Mouse (Mus musculus) fibroblast of lung, adult 2 months (primary cell): ENCODE results near the gene Sri.
"Not testable (repeated sequence)": the region's sequence is repeated elsewhere in the genome, so short reads cannot be mapped to it uniquely, and the experiment has no call there.

ENCODE experiments used
- DNase-seq: peaks from one replicate; pipeline ENCODE4 v3.0.0-alpha.2; 2011; ENCODE audit warnings: low read depth

Gene Sri

DNA sequence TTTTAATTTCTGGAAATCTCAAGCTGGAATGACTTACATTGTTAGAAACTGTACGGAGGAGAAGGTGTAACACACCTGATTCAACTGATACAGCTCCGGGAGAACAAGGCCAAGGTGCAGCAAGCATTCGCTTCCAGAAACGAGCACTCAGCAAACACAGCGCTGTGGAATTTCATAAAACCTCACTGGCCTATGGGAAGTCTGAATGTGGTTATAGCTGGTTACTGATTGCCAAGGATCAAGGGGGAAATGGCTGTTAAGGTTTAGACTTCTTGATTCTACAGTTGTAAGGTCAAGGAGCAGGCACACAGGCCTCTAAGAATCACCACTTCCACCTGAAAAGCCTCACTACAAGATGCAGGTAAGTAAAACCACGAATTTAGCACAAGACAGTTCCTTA lies at the start of gene Sri:
Gene Sri (plus strand): TSS at position 224 of the 400 bp plus-strand sequence.
- DNase-seq = no peak

DNA sequence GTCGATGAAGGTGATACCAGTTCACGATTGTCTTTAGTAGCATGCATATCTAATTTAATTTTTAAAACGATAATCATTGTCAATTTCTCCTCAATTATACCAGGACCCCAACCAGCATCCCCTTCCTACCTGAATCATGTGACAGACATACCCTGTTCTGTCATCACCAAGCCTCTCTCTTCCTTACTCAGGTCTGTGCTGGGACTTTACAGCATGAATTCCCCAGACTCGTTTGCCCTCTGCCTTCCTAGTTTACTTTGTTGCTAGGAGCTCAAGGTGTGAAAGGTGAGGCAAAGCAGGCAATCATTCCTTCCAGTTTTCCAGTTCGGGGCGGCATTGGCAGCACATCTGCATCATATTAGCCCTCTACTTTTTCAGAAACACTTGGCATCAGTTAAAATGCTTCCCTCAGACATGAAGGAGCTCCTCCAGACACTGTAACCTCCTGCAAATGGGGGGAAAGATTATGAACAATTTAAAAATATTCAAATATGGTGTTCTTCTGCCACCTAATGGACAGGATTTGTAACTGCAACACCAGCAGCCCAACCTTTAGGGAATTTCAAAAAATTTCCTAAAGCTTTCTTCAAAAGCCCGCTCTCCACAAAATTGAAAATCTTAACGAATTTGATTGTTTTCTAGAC lies 49.4 kb upstream of the Sri start:
- peak; percentile 4 for DNase-seq

DNA sequence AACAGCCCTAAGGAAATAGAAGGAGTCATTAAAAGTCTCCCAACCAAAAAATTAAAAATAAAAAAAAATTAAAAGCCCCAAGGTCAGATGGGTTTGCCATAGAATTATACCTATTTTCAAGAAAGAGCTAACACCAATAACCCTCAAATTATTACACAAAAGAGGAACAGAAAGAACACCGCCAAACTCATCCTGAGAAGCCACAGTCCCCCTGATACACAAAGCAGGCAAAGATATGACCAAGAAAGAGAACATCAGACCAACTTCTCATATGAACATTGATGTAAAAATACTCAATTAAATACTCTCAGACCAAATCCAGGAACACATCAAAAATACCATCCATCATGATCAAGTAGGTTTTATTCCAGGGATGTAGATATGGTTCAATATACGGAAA lies 48.8 kb upstream of the Sri start:
- no peak for DNase-seq

DNA sequence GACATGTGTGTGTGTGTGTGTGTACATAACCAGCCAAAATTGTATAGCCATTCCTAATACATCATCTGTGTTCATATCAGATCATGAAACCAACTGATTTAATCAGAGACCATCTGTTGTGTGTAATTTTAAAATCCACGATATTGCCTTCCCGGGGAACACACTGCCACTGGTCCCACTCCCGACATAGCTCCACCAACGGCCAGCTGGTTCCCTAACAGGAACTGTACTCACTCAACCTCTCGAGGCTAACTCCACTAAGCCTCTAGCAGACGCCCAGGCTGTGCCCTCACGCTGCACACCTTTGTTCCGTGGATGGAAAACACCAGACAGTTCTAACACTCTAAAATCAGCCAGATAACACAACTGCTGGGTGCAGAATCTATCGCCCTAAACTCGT lies 45.4 kb upstream of the Sri start:
- no peak for DNase-seq

- no peak for DNase-seq
Observed at GRCm38 (mm10) chr5:8002827-8003226, 43.1 kb upstream of the Sri start.

GRCm38 (mm10) chr5:8013276-8013675 lies 32.6 kb upstream of the Sri start:
- no peak for DNase-seq

GRCm38 (mm10) chr5:8034596-8034995 lies 11.3 kb upstream of the Sri start:
- not testable (repeated sequence) for DNase-seq

DNA sequence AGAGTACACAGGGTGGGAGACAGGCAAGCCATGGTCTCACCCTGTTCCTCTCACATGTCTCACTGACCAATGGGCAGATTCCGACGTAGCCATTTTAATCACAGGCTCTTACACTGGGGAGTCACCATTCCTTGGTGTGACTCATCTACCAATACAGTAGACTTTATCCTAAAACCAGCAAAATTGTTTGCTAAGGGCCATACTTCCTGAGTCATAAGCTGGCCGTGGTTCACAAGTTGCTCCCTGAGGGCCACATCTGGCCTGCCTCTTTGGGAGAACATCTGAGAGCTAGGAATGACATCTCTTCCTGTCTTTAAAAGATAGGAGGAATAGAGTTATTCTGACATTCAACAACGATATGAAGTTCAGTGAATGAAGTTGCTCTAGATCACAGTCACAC lies 7.9 kb downstream of the Sri start:
- no peak for DNase-seq

DNA sequence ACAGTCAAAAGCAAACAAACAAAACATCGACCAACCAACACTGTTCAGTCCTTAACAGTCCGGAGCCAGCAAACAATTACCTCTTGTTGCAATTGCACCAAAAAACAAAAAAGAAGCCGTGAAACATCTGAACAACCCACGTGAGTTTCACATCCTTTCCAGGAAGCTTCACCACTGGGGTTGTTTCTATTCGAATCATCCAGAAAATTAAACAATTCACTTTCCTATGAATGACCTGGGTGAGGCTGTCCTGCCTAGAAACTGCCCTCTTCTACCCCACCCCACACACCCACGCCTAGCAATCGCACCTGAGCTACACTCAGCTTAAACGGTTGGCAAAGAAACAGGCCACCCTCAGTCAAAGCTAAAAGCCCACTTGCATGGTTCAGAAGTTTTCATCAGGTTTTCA lies 9.8 kb downstream of the Sri start:
- no peak for DNase-seq

GRCm38 (mm10) chr5:8056141-8057017 lies 10.5 kb downstream of the Sri start:
- no peak for DNase-seq

GRCm38 (mm10) chr5:8057018-8057323 lies 11.1 kb downstream of the Sri start:
- no peak for DNase-seq

- no peak for DNase-seq
Observed at GRCm38 (mm10) chr5:8058056-8058455, 12.2 kb downstream of the Sri start.

DNA sequence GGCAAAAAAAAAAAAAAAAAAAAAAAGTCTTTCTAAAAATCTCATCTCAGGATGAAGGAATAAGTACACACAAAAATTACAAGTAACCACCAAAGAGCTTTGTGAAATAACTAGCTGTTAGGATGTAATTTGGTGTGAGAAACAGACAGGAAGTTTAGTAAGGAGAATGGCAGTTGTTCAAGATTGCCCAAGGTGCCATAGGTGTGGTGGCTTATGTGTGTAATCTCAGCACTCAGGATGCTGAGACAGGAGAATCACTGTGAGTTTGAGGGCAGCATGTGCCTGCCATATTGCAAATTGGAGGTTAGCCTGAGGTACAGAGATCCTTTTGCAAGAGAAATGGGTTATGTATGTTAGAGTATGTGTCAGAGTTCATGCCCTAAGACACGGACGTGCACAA lies 16.6 kb downstream of the Sri start:
- no peak for DNase-seq

DNA sequence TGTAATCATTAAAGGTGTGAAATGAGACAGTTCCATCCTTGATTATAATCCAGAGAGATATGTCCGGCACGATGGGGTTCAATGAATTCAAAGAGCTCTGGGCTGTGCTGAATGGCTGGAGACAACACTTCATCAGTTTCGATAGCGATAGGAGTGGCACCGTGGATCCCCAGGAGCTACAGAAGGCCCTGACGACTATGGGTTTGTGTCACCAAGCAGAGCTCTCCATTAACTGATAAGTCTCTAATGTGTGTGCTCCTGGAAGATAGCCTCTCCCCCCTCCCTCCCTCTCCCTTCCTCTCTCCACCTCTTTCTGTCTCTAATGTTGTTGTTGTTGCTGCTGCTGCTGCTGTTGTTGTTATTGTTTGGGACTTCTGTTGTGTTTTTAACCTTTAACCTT lies 17.3 kb downstream of the Sri start:
- DNase-seq = no peak

DNA sequence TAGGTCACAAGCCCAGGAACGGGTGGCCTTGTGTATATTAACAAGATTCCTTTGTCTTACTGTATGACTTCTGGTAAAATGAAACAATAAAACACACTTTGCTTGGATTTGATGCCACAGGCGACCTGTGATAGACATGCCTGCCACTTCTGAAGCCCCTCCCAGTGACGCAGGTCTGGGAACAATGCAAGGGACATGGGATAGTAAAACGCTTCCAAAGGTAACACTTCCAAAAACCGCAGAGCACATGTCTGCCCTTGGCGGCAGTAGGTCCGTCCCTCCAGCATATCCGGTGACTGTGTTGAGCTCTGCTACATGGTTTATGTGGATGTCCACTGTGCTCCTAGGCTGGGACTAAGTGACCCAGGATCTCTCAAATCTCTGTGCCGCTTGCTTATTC lies 27.5 kb downstream of the Sri start:
- DNase-seq = no peak

DNA sequence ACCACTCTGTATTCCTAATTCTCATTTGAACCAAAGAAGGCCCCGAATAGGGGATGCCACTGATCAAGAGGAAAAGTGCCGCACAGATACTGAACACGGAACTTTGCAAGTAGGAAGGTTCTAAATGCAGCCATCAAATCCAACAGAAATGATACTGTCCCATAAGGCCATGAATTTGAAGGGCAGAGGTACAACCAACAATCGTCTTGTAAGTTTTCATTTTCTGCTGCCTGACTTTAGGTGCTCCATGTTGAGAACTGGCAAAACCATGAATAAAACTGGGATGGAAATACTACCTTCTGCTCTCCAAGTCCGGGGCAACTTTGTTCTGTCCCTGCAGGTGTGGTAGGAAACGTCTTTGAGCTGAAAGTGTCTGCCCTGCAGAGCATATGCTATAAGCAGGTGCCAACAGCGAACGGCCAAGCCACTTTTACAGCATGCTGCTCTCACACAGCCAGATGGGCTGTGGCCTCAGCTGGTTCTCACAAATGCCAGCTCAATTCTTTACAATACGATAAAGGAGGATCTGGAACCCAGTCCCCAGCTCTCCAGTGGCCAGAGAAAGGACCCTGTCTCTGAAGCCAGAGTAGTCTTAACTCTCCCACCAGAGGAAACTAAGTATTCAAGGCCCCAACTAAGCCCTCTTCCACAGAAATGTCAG lies 28.2 kb downstream of the Sri start:
- DNase-seq = no peak

GRCm38 (mm10) chr5:8077481-8077880 lies 31.6 kb downstream of the Sri start:
- no peak for DNase-seq

DNA sequence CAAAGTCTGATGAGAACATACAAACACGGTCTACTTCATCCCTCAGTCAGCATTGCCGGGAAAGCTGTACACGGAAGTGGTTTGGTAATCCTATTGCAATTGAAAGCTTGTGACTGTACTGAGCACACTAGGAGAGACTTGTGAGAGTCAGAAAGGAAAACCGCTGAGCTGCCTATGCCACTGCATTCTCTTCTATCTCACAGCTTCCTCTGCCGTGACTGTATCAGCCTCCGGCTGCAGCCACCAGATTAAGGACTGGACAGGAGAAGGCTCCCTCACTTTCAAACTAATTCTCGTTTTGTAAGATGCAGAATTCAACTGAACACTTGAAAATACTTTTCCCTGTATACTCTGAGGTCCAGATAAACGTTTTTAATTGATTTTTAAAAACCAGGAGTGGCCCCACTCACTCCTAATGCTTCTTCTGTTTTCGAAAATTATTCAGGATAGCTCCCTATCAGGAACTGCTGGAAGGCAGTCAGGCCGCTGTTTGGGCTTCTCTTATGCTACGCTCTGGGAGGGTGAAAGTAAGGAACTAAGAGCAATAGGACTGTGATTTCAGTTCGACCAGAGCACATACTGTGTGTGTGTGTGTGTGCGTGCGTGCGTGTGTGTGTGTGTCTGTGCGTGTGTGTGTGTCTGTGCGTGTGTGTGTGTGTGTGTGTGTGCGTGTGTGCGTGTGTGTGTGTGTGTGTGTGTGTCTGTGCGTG lies 37.1 kb downstream of the Sri start:
- no peak for DNase-seq

GRCm38 (mm10) chr5:8085661-8086060 lies 39.8 kb downstream of the Sri start:
- DNase-seq = no peak

DNA sequence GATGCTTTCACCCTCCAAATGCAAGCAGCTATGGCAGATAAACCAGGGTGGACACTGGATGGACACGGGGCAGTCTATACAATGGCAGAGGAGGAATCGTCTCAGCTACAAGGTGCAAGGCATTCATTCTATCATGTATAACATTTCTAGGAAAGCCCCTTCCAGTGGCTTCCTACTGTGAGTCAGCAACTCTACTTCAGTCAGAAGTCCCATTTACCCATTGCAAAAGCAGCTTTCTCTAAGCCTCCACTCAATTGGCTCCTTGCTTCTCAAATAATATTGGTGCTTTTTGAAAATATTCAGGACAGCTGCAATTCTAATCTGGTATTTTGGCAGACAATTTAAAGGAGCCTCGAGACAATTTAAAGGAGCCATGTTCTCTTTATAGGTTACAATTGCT lies 42.3 kb downstream of the Sri start:
- no peak for DNase-seq

DNA sequence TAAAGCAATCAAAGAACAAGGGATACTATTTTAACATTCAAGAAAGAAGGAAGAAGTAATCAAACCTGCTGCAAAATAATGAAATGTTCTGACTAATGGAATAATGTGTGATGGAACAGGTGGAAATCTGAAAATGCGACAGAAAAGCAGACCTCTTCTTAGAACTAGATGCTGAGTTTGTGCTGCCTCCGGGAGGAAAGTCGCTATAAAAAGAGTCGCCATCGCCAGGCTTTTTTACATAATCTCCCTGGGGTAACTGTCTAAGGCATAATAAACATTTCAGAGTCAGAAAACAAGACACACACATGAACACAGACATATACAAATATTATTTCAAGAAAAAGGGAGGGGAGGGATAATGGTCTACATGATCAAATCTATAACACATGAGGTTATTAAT lies 49.0 kb downstream of the Sri start:
- DNase-seq = no peak

DNA sequence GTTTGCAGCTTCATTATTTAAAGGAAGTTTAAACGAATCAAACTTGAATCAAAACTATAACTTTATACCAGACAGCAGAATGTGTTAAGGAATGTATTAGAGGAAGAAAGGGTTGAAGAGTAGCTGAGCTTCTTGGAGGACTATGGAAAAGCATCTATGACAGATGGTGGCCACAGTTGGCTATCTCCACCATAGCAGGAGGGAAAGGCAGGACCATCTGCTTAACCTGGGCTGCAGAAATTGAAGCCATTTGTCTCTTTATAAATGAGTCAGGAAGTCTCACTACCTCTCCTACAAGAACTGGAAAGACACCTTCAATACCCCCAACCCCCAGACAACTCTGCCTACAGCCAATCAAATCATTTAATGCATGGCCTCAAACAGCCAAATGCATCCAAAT lies 49.8 kb downstream of the Sri start:
- no peak for DNase-seq

DNA sequence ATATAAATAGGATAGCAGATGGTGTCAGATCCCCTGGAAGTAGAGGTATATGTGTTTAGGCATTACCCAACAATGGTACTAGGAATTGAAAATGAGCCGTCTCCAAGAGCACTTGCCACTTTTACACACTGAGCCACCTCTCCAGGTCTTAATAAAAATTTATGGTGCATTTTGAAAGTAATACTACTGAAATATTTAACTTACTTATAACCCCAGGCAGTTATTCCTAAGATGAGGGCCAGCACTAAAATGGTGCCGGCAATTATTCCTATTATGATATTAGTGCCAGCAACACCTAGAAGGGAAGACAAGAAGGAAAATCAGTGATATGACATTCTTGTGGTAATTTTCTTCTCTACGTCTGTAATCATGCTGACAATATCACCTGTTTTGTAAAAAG lies 65.8 kb downstream of the Sri start:
- DNase-seq = no peak
